Mouse (Mus musculus) intestine, embryonic 15.5 days (tissue): ENCODE measurements around the gene Zfp462. TPM values are rescaled to one million over a fixed set of nuclear protein-coding genes. Genes with fewer than 3 reads are reported as not detected.

Source experiments
- ATAC-seq: fragments of 200-750 bp; cut with Nextera tagmentation; 2 replicates; pipeline ENCODE4 v1.8.0; 2017; ENCODE audit warnings: moderate TSS enrichment, moderate library complexity
- H3K27ac ChIP-seq: fragments of 300-500 bp; sonication (generic); 2 replicates; pipeline ENCODE4 v1.5.1; 2015; ENCODE audit warnings: mild to moderate bottlenecking, inconsistent platforms
- H3K27me3 ChIP-seq: fragments of 300-500 bp; sonication (generic); replicated peaks from 2 replicates; pipeline ENCODE4 v1.6.1; 2015; ENCODE audit warnings: inconsistent platforms
- H3K36me3 ChIP-seq: fragments of 300-500 bp; sonication (generic); 2 replicates; pipeline ENCODE4 v1.6.1; 2015; ENCODE audit warnings: inconsistent platforms
- H3K4me1 ChIP-seq: fragments of 300-500 bp; sonication (generic); replicated peaks from 2 replicates; pipeline ENCODE4 v1.6.1; 2015; ENCODE audit warnings: inconsistent platforms
- H3K4me2 ChIP-seq: fragments of 300-500 bp; sonication (generic); replicated peaks from 2 replicates; pipeline ENCODE4 v1.6.1; 2015; ENCODE audit warnings: mild to moderate bottlenecking, inconsistent platforms
- H3K4me3 ChIP-seq: fragments of 300-500 bp; sonication (generic); replicated peaks from 2 replicates; pipeline ENCODE4 v1.5.1; 2015; ENCODE audit warnings: inconsistent platforms
- H3K9ac ChIP-seq: fragments of 300-500 bp; sonication (generic); 2 replicates; pipeline ENCODE4 v1.6.1; 2015; ENCODE audit warnings: inconsistent platforms
- H3K9me3 ChIP-seq: fragments of 300-500 bp; sonication (generic); 2 replicates; pipeline ENCODE4 v1.6.1; 2016; ENCODE audit warnings: inconsistent platforms
- WGBS: fragments of 180-500 bp; shearing (Covaris S2); methylation state at CpG from one replicate; pipeline ENCODE4 v1.1.7; 2015; 5-methylcytosine and 5-hydroxymethylcytosine counted together
- polyA plus RNA-seq: library from polyadenylated mRNA; unstranded; fragments of >200 nt; fragmentation: Nextera tagmentation; extraction: Ambion mirVana; gene quantifications from 2 replicates; pipeline ENCODE4 v1.2.1, GENCODE M21; 2015

Zfp462 gene
- polyA plus RNA-seq, 1 experiment from 2014 or later, result 2.8 TPM

DNA sequence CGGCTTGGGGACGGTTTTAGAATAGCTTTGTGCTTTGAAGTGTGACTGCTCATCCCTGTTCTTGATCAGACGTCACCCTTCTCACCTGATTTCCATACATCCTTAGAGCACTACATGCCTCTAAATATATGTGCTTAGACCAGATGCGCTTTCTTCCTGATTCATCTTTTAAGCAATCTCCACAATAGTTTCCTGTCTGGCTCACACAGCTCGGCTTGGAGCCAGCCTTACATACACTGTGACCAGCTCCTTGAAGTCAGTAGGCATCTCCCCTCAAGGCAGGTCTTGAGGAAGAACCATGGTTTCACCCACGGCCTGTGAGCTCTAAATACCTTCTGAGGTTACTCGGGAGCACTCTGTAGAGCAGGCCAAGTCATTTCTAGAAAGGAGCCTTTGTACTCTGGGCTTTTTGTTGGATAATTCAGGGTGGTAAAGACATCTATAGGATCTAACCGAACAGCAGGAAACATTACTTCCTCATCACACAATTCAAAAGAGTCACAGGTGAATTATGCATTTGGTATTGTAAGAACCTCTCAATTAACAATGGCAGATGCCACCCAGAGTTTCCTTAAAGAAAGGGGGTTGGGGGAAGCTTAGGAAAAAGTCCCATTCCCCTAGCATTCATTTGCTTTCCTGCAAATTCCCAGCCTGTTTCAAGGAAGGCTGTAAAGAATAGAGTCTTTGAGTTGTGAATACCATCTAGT is 95.6 kb downstream of the Zfp462 start:
- Histone ChIP-seq H3K9me3 (no peaks in the 10 kb centered on the region), H3K4me2 (no peak overlapping the region), H3K4me3 (no peak overlapping the region), H3K27ac (no peak overlapping the region), H3K9ac (no peak overlapping the region), H3K4me1 (no peaks in the 10 kb centered on the region), H3K36me3 (0 out of 2 replicates have a peak, but pooled peaks cover 4% of the 10 kb centered on the region), H3K27me3 (no peaks in the 10 kb centered on the region)
- no peak for ATAC-seq
- 75% methylated on average over 8 of the region's 8 CpGs for WGBS

DNA sequence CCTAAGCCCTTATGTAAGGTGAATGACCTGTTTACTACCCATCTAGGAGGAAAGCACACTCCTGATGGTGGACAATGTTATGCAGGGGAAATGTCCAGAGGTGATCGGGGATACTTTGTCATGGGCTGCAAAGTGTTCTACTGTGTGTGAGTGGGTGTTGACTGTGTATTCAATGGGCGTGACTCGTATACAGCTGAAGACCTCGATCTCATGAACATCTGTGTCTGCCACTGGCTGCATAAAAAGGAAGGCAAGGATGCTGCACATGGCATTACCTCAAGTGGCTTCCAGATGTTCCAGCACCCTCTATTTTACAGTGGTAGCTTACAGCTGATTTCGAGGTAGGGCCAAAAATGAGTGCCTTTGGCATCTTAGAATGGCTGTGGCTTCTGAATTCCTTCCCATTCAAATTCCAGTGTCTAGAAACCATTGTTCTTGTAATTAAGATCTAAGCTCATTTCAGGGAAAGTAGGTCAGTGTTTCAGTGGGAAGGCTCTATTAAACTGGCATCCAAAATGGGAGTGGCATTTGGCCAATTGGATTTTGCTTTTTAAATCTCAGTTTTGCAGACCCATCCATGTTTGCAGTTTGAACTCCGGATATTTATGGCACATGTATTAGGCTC is 96.4 kb downstream of the Zfp462 start:
- no peaks in the 10 kb centered on the region for H3K4me1 ChIP-seq
- H3K9ac ChIP-seq, result no peak overlapping the region
- H3K9me3 ChIP-seq, result no peaks in the 10 kb centered on the region
- H3K36me3 ChIP-seq, result 0 out of 2 replicates have a peak, but pooled peaks cover 4% of the 10 kb centered on the region
- no peak overlapping the region for H3K4me2 ChIP-seq
- H3K27ac ChIP-seq, result no peak overlapping the region
- no peak overlapping the region for H3K4me3 ChIP-seq
- ATAC-seq, result no peak
- H3K27me3 ChIP-seq, result no peaks in the 10 kb centered on the region
- 89% methylated on average over 6 of the region's 6 CpGs for WGBS

- Histone ChIP-seq H3K9me3 (no peaks in the 10 kb centered on the region), H3K4me2 (no peak overlapping the region), H3K27me3 (no peaks in the 10 kb centered on the region), H3K4me3 (no peak overlapping the region), H3K4me1 (no peaks in the 10 kb centered on the region), H3K9ac (no peak overlapping the region), H3K27ac (no peak overlapping the region), H3K36me3 (no peaks in the 10 kb centered on the region)
- WGBS, result 63% methylated on average over 4 of the region's 4 CpGs
- ATAC-seq, result no peak
Measured at GRCm38 (mm10) chr4:55042573-55042972, 97.7 kb downstream of the Zfp462 start.

DNA sequence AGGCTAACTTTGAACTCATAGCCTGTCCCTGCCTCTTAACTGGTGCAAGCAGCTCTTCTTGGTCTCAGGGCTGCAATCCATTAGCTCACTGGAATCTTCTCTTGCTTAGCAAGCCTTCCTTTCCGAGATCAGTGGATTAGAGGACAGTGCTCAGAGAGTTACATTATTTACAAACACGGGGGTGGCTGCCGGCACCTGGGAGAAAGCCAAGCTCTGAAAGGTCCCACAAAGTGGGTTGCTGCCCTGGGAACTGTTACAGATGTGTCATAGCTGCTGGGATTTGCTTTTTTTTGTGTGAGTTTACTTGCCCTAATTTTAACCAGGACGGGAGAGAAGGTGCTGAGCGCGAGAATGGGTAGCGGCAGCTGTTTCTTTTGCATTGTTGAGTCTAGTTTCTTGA is 102.4 kb downstream of the Zfp462 start:
- H3K27me3 ChIP-seq, result no peaks in the 10 kb centered on the region
- no peak for ATAC-seq
- no peak overlapping the region for H3K27ac ChIP-seq
- H3K4me3 ChIP-seq, result no peak overlapping the region
- peaks cover 8% of the 10 kb centered on the region; the same call in 1 of the 2 replicates for H3K36me3 ChIP-seq
- no peaks in the 10 kb centered on the region for H3K4me1 ChIP-seq
- no peak overlapping the region for H3K4me2 ChIP-seq
- no peaks in the 10 kb centered on the region for H3K9me3 ChIP-seq
- WGBS, result 56% methylated on average over 7 of the region's 7 CpGs
- H3K9ac ChIP-seq, result no peak overlapping the region

GRCm38 (mm10) chr4:55049938-55050610 is 105.2 kb downstream of the Zfp462 start:
- Histone ChIP-seq H3K9ac (no peak overlapping the region), H3K27ac (no peak overlapping the region), H3K4me1 (no peaks in the 10 kb centered on the region), H3K36me3 (peaks cover 17% of the 10 kb centered on the region), H3K27me3 (no peaks in the 10 kb centered on the region), H3K4me2 (no peak overlapping the region), H3K9me3 (no peaks in the 10 kb centered on the region), H3K4me3 (no peak overlapping the region)
- WGBS, result 77% methylated on average over 16 of the region's 16 CpGs
- ATAC-seq, result no peak

DNA sequence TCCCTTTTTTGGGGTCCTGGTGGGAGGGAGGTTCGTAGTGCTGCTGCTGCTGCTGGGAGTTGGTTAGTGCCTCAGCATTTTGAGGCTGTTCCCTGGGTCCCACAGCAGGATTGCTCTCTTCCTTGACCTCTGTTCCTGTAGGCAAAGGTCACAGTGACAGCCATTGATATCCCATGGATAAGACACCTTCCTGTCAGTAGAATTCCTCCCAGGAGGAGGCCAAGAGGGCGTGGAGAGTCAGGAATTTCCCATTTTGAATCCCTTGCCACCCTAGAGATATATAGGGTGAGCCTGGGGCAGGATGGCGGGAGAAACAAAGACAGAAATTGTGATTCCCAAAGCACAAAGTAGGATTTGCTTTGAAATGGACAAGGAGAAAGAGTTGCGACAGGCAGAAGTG is 106.5 kb downstream of the Zfp462 start:
- no peak for ATAC-seq
- Histone ChIP-seq H3K27me3 (no peaks in the 10 kb centered on the region), H3K4me3 (no peak overlapping the region), H3K9me3 (no peaks in the 10 kb centered on the region), H3K36me3 (peaks cover 17% of the 10 kb centered on the region), H3K4me1 (no peaks in the 10 kb centered on the region), H3K27ac (no peak overlapping the region), H3K9ac (no peak overlapping the region), H3K4me2 (no peak overlapping the region)
- WGBS, result 94% methylated on average over 4 of the region's 4 CpGs

- ATAC-seq, result no peak
- WGBS, result 92% methylated on average over 10 of the region's 10 CpGs
- H3K27me3 ChIP-seq, result no peaks in the 10 kb centered on the region
- peaks cover 17% of the 10 kb centered on the region for H3K36me3 ChIP-seq
- H3K4me2 ChIP-seq, result no peak overlapping the region
- H3K4me3 ChIP-seq, result no peak overlapping the region
- 0 out of 2 replicates have a peak, but pooled peaks cover 2% of the 10 kb centered on the region for H3K4me1 ChIP-seq
- H3K9me3 ChIP-seq, result no peaks in the 10 kb centered on the region
- no peak overlapping the region for H3K27ac ChIP-seq
- H3K9ac ChIP-seq, result no peak overlapping the region
Measured at GRCm38 (mm10) chr4:55052686-55053085, 107.8 kb downstream of the Zfp462 start.

- no peak for ATAC-seq
- no peak overlapping the region for H3K4me3 ChIP-seq
- 68% methylated on average over 10 of the region's 10 CpGs for WGBS
- H3K9ac ChIP-seq, result no peak overlapping the region
- peaks cover 9% of the 10 kb centered on the region; the same call in 1 of the 2 replicates for H3K36me3 ChIP-seq
- no peaks in the 10 kb centered on the region for H3K27me3 ChIP-seq
- no peaks in the 10 kb centered on the region for H3K9me3 ChIP-seq
- no peak overlapping the region for H3K27ac ChIP-seq
- H3K4me1 ChIP-seq, result 0 out of 2 replicates have a peak, but pooled peaks cover 3% of the 10 kb centered on the region
- no peak overlapping the region for H3K4me2 ChIP-seq
Measured at GRCm38 (mm10) chr4:55057666-55058455, 113.0 kb downstream of the Zfp462 start.

DNA sequence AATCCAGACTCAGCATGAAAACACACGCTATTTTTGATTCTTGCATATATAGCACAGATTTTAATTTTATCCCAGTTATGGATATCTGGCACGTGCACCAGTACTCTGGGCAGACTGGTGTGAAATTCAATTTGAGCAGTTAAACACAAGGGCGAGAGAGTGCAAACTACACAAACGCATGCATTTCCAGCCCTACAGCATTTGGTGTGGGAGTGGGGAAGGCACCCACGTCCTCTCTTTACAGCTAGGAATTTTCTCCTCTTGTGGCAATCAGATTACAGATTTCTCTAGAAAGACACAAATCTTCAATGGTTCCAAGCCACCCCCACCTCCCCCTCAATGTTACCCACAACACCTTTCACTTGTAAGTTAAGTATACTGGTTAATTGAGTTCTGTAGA is 114.1 kb downstream of the Zfp462 start:
- H3K9ac ChIP-seq, result no peak overlapping the region
- no peaks in the 10 kb centered on the region for H3K27me3 ChIP-seq
- peaks cover 8% of the 10 kb centered on the region; the same call in 1 of the 2 replicates for H3K36me3 ChIP-seq
- no peak overlapping the region for H3K27ac ChIP-seq
- H3K4me2 ChIP-seq, result no peak overlapping the region
- WGBS, result 83% methylated on average over 5 of the region's 5 CpGs
- no peak for ATAC-seq
- H3K9me3 ChIP-seq, result no peaks in the 10 kb centered on the region
- H3K4me1 ChIP-seq, result 0 out of 2 replicates have a peak, but pooled peaks cover 3% of the 10 kb centered on the region
- no peak overlapping the region for H3K4me3 ChIP-seq

DNA sequence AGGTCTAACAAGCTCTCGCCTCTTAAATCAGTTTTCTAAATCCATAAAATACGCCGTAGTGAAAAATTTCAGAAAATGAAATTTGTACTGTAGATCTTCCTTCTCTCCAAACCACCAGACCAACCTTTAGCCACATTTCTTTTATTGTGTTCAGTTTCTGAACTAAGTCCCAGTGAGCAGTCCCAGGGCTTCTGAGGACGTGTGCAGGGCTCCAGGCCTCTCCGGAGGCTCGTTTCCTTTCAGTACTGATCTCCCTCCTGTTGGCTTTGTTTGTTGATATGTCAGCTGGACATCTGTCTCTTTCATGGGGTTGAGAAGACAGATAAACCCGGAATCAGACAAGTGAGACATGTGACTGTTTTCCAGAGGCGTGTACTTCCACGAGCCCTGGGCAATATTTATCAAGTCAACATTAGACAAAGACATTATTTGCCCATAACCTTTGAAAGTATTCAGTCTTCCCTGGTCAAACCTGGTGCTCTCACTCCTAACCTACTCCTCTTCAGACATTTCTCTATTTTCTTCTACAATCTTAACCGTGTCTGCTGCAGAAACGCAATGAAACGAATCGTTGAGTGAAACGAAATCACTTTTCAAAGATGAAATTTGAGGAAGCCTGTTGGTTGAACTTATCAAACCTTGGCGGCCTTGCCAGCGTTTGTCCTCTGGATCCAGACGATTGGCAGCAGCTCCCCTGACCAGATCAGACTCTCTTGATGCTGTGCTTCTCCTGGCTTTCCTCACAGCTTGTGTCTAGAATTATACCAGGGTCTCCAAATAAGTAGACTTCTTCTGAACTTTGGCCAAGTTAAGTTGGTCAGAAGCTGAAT is 121.7 kb downstream of the Zfp462 start:
- no peak for ATAC-seq
- Histone ChIP-seq H3K4me1 (no peaks in the 10 kb centered on the region), H3K4me2 (no peak overlapping the region), H3K9me3 (no peaks in the 10 kb centered on the region), H3K4me3 (no peak overlapping the region), H3K27me3 (no peaks in the 10 kb centered on the region), H3K36me3 (no peaks in the 10 kb centered on the region), H3K9ac (no peak overlapping the region), H3K27ac (no peak overlapping the region)
- 71% methylated on average over 17 of the region's 17 CpGs for WGBS

GRCm38 (mm10) chr4:55071535-55071934 is 126.7 kb downstream of the Zfp462 start:
- 89% methylated on average over 5 of the region's 5 CpGs for WGBS
- Histone ChIP-seq H3K4me3 (no peak overlapping the region), H3K27ac (no peak overlapping the region), H3K27me3 (no peaks in the 10 kb centered on the region), H3K4me1 (no peaks in the 10 kb centered on the region), H3K9ac (no peak overlapping the region), H3K36me3 (no peaks in the 10 kb centered on the region), H3K4me2 (no peak overlapping the region), H3K9me3 (no peaks in the 10 kb centered on the region)
- ATAC-seq, result no peak
